Mouse (Mus musculus) heart, adult 18-20 months (tissue): ENCODE measurements at regions not wholly inside any gene's neighbourhood (a gene's known extent, or its start where the extent isn't known, plus 50 kb on each side); places are given as distances from the start of the nearest gene placed in this dataset.
A peak's percentile ranks its signal among the peaks of the same experiment; 100 is the strongest.

Experiments
- DNase-seq, 2 experiments: peaks; one replicate each; pipeline ENCODE4 v3.0.0; 2021 to 2022; ENCODE audit warnings: mixed read lengths in 1 of 2

- DNase-seq, result no peak
These were observed 92.0 kb upstream of the Coch start for GRCm38 (mm10) chr12:51501185-51501584.

- DNase-seq, result no peak
These were observed 90.4 kb upstream of the Coch start for GRCm38 (mm10) chr12:51502724-51503123.

- no peak for DNase-seq
These were observed 89.4 kb upstream of the Coch start for GRCm38 (mm10) chr12:51503706-51504105.

- no peak for DNase-seq
These were observed 88.6 kb upstream of the Coch start for GRCm38 (mm10) chr12:51504581-51504980.

- DNase-seq, result no peak
These were observed 83.1 kb upstream of the Coch start for GRCm38 (mm10) chr12:51510010-51510409.

- no peak for DNase-seq
These were observed 76.4 kb upstream of the Coch start for GRCm38 (mm10) chr12:51516726-51517125.

GRCm38 (mm10) chr12:51521610-51522120 lies 71.5 kb upstream of the Coch start:
- no peak for DNase-seq

- DNase-seq, result peak in 1 of 2 experiments; percentile 7
These were observed 69.3 kb upstream of the Coch start for GRCm38 (mm10) chr12:51523866-51524265.

- DNase-seq, result no peak
These were observed 65.3 kb upstream of the Coch start for GRCm38 (mm10) chr12:51527854-51528253.

GRCm38 (mm10) chr12:51534606-51535005 lies 58.5 kb upstream of the Coch start:
- no peak for DNase-seq

GRCm38 (mm10) chr12:51535056-51535640 lies 58.0 kb upstream of the Coch start:
- DNase-seq, result no peak
